Mouse (Mus musculus): ENCODE results near the gene Adat1.

DNA sequence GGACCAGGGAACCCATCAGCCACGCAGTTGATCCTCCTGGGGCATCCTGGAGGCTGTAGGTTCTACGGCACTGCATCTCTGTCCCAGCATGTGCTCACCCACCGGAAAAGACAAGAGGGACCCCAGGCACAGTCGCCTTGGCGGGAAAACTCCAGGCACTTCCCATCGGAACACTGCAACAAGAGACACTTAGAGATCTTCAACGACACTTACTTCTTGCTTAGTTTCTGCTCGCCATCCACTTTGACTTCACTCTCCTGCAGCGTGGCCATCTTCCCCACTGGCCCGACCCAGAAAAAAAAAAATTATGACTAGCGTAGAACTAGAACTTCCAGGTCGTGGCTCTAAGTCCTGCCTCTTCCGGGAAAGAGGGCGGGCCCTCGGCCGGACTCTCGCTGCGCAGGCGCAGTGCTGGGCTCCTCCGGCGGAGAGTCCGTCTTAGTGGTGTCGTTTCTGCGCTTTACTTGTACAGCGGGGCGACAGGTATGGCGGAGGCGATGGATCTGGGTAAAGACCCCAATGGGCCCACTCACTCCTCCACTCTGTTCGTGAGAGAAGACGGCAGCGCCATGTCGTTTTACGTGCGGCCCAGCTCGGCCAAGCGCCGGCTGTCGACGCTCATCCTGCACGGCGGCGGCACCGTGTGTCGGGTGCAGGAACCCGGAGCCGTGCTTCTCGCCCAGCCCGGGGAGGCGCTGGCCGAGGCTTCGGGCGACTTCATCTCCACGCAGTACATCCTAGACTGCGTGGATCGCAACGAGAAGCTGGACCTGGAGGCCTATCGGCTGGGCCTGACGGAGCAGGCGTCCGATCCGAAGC, 19.1 kb upstream of the Adat1 start, which contains the start of the genes Kars and Terf2ip:
- TF ChIP-seq CTCF (IDR thresholded peaks at IDR 0.05; ENCODE audit: borderline replicate concordance, insufficient read depth, low read length) (no peak), POLR2A (IDR thresholded peaks at IDR 0.05; ENCODE audit: low read depth, low read length) (peak; percentile 94)
